Mouse (Mus musculus) lung, postnatal 10 days (tissue): ENCODE data around the gene Gar1.

Experiments
- DNase-seq: peaks from one replicate; pipeline ENCODE4 v3.0.0; 2021

The Gar1 gene

GRCm38 (mm10) chr3:129799011-129799410, 32.2 kb downstream of the Gar1 start:
- DNase-seq: no peak

GRCm38 (mm10) chr3:129798551-129798950, 32.6 kb downstream of the Gar1 start:
- DNase-seq: no peak

GRCm38 (mm10) chr3:129797341-129797740, 33.9 kb downstream of the Gar1 start:
- DNase-seq: no peak

GRCm38 (mm10) chr3:129793801-129794200, 37.4 kb downstream of the Gar1 start:
- no peak for DNase-seq

GRCm38 (mm10) chr3:129782746-129783145, 48.5 kb downstream of the Gar1 start:
- no peak for DNase-seq

- no peak for DNase-seq
Observed at GRCm38 (mm10) chr3:129781435-129781834, 49.8 kb downstream of the Gar1 start.
